Mouse (Mus musculus) lung, postnatal 4 days (tissue): ENCODE results near the gene Ogn.
"Not testable (repeated sequence)": the region's sequence is repeated elsewhere in the genome, so short reads cannot be mapped to it uniquely, and the experiment has no call there.

Experiments used
- DNase-seq, 2 experiments: peaks; one replicate each; pipeline ENCODE4 v3.0.0; 2021

The Ogn gene

DNA sequence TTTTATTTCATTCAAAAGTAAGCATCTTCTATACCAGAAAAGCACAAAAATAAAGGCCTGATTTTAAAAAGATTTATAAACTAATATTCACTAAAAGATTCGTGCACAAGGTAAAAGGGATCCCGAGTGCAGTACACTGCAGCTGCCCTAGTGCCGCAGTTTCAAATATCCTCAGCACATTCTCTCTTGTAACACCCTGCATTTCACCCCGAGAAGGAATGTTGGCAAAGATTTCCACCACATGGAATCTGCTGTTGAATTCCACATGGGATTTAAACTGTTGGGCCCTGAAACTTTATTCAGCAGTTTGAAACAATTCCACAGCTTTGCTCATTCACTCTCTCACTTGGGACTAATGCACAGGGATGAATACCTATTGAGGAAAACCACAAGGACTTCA lies at the start of gene Ogn:
TSS of gene Ogn (plus strand) at position 333 of the 400 bp plus-strand sequence.
- DNase-seq = peak; percentile 21 to 23

DNA sequence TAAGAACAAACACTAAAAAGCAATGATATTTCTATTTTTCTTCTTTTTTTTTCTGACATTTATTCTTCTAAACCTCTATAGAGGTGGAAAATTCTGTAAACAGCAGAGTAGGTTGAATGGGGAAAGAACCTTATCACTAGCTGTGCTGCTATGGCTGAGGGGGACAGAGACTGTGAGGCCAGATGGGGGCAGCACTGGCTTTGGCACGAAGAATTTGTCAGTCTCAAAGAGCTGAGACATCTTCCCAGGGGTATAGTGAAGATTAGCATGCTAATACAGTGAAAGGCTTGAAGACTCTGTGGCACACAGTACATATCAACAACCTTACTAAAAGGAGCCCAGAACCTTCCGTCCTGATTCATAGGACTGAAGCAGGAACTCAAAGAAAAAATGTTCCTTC lies 48.7 kb upstream of the Ogn start:
- DNase-seq = peak; percentile 47 to 53

DNA sequence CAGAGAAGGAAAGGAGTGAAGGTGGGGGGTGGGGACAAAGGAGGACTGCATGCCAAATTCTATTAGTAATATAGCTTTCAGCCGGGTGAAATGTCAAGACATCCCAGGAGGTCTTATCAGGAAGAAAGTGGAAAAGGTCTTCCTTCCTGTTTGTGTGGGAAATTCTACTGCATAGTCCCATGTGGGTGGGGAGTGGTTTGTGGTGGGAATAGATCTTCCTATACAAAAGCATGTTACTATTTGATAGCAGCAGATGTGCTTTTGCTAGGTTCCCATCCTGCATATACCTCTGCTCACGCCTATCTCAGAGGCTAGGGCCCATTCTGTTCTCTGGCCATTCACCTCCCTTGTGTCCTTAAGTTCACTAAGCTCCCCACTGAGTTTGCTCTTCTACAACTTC lies 47.0 kb upstream of the Ogn start:
- DNase-seq = no peak

DNA sequence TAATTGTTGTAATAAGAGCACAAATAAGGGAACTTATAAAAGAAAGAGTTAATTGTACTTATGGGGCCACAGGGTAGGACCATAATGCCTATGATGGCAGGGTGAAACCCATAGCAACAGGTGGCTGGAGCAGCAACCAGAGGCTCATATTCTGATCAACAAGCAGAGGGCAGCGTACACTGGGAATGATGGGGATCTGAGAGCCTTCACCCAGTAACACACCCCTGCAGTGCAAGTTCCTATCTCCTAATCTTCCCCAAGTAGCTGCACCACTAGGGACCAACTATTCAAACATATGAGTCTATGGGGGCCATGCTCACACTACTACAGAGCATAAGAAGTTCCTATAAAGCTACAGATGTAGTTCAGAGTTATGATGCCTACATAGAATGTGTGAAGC lies 43.5 kb upstream of the Ogn start:
- no peak for DNase-seq

DNA sequence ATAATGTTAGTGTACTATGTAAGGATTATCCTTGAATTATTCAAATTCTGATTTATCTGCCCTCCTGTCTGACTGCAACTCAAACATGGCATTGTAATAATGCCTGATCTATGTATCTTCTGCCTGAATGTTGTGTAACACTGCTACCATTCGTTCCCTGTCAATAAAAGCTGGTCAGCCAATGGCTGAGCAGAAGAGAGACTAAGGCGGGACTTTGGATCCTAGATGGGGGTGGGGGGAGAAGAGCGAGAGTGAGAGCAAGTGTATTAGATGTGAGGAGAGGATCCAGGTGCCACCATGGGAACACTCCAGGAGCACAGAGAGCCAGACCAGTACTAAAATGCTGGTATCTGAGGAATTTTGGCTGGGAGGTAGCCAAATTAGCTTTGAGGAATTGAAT lies 37.5 kb upstream of the Ogn start:
- no peak for DNase-seq

DNA sequence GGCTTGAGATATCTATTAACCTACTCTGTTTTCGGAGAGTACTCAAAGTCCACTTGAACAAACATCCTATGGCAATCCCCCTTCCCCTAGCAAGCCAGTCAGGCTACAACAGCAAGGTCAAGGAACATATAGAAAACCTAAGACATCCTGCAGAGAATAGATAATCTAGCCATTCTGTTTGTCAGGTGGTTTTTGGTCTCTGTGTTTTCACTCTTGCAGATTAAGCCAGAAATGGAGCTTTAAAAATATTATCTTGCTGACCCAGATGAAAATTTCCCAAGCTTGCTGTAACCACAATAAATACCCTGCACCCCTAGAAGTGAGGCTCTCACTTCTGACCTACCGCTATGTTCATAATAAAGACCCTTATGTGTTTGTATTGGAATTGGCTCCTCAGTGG lies 36.4 kb upstream of the Ogn start:
- no peak for DNase-seq

DNA sequence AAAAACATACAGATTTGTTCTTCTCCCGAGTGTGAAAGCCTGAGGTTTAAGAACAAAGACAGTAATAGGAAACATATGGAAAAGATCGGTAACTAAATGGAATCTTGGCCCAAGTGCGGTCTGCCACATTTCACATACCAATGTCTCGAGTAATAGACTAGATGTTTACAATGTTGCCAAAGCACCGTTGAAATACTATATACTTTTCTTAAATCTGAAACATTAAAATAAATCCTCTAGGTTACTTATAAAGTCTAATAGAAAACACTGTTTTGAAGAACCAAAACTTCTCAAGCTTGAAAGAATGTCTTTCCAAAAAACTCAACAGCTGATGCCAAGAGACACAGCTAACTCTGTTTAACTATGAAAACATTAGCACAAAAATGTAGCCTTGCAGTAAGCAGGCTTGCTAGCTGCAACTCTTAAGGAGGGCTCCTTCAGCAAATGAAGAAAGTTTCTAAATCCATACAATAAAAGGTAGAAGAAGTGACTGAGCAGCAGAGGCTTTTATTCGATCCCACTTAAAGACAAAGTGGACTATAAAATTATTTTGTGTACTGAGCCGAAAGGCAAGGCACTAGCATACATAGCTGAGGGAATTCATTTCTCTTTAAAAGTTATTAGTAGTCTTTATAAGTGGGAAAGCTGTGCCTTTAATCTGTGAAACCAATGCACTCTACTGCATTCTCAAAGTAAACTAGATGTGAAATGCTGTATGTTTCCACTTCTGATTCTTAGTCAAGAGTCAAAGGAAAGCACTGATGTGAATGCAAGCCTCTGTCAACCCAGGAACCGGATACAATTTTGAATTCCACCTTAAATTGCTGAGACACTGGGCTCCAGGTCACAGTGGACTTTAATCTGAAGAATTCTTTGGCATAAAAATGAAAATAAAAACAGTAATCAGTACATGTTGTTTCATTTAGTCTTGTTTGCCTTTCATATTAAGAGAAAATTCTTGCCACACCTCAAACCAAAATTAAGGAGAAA lies 26.0 kb upstream of the Ogn start, which contains the start of gene Omd:
TSS of gene Omd (plus strand) at position 922 of the 990 bp plus-strand sequence.
- no peak for DNase-seq

DNA sequence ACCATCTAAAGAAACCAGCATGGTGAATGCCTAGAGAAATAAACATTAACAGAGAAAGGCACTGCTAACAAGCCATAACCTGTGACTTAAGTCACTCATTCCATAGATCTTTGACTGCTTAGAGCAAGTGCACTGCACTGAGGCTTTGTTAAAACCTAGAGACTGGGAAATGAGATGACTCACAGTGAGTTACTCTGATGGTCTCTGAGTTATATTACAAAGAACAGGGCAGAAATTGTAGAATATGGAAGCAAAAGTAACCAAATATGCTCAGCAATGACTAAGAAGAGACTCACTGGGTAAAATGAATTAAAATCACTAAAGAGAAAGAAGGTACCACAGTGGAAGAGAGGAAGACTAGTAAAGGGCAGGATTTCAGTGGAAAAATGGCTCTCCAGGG lies 24.0 kb upstream of the Ogn start:
- no peak for DNase-seq

DNA sequence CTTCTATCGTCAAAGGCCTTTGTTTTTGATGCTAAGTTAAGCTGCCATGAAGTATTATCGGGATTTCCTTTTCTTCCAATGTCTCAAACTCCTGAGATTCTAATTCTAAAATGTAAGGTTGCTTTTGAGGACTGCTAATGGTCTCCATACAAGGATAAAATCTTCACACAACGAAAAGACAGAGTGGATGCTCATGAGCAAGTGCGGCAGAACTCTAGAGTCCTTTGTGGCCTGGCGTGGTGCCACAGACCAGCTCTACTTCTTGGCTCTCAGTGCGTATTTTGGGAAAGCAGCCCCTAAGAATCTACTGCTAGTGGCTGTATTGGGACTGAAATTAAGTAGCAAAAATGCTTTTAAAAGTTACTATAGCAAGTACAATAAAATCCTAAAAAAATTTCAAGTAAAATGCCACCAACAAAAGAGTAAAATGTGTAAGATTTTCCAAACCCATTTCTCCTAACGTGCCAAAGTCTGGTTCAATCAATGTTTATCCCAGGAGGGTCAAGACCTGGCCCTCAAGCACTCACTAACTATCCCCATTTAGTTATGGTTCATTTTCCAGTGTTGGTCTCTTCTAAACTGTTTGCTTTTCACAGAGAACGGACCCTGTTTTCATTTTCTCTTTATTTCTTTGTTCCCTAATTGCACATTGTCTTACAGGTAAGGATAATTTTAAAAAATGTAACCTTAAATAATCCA lies 23.4 kb upstream of the Ogn start:
- peak in 1 of 2 experiments; percentile 37 for DNase-seq

DNA sequence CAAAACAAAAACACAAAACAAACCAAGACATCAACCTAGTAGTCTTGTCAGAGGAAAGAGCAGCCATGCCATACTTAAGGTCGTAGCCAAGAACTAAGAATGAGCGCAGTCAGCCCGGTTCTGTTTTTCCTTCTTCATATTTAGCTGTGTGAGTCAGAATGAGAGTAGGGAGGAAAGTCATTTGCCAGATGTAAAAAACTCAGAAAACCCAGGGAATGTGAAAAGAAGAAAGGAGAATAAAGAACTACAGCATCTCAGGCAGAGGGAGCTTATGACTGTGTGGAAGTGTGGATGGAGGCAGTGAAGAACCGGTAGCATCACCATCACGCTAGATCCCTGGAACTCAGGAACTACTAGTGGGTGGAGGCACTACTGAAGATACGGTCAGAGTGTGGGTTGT lies 21.8 kb upstream of the Ogn start:
- no peak for DNase-seq

DNA sequence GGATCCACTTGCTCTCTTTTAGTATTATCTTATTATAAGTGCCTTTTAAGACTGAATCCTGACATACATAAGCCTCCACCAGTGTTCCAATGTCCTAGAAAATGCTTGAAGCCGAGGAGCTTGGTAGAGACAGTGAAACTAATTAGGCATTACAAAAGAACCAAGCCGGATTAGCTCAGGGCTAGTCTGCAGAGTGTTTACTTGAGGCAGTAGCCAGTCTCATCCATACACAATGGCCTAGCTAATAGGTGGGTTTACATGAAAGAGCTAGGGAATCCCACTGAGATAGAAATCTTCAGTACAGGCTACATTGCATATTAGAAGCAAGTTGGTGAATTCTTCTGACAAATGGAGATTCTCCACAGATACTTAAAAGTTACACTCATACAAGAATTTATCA lies 5.3 kb upstream of the Ogn start:
- not testable (repeated sequence) for DNase-seq

DNA sequence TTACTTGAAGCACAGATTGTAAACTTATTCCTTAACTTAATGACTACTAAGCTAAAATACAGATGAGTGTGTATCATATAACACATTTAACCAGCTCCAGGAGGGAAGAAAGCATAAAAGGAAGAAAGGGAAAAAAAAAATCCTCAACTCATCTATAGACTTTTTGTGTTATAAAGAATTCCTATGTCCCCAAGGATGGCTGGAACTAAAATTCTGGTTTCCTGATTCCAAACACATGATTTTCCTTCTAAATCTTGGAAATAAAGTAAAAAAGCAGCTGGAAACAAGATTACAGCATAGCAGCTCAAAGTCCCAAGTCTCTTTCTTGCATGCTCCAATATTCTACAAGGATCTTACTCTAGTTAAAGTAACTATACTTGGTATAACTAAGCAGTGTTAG lies 4.2 kb upstream of the Ogn start:
- no peak for DNase-seq

DNA sequence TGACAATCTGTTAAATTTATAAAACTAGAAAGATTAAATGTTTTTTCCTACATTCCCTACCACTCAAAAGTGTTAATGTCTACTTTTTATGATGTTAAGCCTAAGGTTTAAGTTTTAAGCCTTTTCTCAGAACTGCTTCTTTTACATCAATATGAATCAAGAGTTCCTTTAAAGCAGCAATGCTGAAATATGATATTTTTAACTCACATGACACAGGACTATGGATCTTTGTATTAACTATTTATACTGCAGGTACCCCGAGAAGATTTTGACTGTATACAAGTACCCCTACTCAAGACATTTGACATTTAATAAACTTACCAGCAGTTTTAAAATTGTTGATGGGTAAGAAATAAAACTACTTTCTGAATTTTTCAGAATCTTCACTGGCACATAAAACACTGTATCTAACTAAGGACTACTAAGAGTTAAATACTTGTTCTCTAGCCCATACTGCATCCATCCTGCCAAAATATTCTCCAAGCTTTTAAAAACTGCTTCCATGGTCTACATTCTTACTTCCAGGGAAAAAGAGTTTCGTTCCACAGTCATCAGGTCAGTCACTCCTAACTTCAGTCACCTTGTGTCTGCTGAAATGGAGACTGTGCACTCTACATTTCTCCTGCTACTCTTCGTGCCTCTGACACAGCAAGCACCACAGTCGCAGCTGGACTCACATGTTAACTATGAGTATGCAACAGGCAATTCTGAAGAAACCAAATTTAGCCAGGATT lies 910 bp downstream of the Ogn start:
- DNase-seq = no peak

DNA sequence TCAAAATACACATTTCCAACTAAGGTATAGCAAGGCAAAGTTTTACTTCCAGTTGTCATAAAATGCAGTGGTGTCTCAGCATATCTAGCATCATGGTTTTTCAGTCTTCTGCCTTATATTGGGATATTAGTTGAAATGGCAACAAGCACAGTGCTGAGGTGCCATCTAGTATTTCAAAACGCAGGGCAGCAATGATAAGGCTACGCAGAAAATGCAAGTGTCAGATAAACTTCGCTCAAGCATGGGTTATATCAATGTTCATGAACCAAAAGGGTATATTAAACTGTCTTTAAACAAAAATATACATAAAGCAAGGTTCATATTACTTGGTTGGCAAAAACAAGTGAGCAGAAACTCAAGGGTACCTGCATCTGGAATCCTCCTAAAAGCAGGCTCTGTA lies 9.2 kb downstream of the Ogn start:
- DNase-seq = no peak

DNA sequence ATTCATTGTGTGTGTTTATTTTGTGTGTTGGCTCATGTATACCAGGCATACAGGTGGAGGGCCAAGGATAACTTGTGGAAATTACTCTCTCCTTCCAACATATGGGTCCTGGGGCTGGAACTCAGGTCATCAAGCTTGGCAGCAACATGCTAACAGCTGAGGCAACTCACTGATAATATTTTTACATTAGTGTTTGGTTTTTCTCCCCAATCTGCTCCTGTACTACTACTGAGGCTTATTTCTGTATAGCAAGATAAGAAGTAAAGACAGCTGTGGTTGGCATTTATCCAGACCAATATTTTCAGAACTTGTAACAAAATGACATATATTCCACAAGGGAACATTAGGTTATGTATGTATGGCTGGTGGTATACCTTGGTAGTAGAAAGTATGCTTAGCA lies 10.5 kb downstream of the Ogn start:
- no peak for DNase-seq

DNA sequence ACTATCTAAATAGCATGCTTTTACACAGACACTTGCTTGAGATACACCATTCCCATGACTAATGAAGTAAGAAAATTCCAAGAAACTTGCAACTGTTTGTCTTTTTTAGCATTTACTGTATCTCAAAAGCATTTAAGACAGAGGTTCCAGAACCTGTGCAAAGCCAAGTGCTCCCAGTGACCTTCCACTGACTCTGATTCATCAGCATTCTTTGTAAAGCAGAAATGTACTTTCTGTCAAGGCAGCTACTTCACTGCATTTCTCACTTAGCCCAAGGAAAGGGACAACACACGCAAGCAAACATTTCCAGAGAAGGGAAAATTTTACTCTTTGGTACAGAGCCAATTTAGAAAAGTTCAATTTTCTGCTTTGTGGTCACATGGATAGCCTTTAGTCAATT lies 15.4 kb downstream of the Ogn start:
- DNase-seq = no peak

DNA sequence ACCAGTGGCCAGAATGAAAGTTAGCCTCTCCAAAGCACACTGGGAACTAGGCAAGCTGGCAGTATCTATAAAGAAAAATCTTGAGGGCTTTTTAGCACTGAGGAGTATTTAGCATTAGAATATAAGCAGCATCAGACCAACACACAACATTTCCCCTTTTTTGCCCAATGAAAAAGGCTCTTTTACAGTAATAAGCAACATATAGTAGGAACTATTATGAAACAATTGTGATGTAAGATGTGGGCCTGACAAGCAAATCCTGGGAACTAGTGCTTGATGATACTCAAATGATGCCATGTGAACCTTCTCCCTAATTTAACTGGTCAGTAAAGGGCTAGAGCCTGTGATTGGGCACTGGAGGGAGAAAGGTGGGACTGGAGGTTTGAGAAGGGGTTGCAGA lies 20.3 kb downstream of the Ogn start:
- DNase-seq = no peak

DNA sequence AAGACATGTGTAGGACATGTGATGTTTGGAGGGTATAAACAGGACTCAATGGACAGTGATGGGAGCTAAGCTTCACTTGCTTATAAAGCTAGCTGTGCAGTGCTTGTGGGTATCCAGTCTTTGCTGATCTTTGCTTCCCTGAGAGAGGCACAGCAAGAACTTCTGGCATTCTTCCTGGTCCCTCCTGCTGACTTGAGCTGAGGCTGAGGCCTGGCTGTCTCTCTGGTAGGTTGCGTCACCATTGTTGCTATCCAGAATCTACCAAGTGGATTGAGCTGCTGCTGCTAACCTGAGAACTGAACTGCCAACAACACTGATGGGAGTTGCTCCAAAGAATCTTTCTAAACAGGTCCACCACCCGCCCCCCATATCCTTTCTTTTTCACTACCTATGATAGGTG lies 21.2 kb downstream of the Ogn start:
- no peak for DNase-seq

DNA sequence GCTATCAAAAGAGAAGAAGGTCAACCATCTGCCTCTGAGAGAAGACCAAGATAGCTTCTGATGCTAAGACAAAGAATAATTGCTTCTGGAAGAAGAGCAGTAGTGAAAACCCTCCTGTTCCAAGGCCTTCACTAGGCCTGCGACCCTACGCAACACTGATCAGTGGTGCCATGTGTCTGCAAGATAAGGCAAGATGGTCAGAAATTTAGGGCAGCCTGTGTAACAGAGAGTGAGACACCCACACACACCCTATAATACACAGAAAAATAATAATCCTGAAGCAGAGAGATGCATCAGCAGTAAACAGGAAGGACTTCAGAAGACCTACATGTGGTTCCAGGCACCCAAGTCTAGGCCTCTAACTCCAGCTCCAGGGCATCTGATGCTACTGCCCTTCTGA lies 32.1 kb downstream of the Ogn start:
- no peak for DNase-seq

DNA sequence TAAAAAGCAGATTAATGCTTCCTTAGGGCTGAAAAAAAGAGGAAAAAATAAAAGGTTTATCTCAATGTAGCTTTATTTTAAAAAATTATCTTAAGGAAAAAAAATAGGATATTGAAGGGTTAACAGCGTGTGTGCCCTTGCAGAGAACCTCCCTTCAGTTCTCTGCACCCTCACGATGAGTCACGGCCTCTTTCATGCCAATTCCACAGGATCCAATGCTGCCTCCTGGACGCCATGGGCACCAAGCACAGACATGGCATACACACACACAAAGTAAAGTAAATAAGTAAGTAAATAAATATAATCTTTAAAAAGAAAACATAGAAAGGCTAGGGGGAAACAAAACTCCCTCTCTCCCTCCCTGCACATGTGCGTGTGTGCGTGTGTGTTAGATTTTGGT lies 34.8 kb downstream of the Ogn start:
- DNase-seq = no peak

DNA sequence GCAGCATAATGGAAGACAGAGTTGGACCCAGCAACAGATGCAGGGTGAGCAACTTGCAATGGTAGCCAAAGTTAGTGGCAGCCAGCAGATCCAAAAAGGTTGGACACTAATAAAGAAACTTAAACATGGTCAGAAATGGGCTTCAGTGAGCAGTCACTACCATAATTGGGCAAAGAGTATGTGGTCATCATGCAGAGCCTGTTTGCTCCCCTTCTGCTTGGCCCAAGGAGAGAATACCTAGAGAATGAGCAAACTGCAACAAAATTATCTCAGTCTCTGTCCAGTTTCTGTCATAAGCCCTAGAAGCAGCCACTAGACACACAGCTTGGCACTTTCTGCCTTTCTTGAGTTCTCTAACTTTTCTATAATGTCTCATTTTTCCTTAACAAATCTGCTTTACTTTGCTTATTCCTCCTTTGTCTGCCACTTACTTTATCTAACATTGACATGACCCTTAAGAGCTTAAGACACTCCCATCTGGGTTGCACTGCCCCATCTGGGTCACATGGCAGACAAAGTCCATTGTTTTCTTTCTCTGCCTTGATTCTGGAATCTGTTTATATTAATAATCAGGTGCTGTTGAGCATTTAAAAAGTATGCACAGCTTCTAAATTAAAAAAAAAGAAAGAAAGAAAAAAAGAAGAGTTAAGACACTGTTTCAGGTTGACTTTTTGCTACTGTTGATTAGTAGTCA lies 36.0 kb downstream of the Ogn start:
- no peak for DNase-seq

DNA sequence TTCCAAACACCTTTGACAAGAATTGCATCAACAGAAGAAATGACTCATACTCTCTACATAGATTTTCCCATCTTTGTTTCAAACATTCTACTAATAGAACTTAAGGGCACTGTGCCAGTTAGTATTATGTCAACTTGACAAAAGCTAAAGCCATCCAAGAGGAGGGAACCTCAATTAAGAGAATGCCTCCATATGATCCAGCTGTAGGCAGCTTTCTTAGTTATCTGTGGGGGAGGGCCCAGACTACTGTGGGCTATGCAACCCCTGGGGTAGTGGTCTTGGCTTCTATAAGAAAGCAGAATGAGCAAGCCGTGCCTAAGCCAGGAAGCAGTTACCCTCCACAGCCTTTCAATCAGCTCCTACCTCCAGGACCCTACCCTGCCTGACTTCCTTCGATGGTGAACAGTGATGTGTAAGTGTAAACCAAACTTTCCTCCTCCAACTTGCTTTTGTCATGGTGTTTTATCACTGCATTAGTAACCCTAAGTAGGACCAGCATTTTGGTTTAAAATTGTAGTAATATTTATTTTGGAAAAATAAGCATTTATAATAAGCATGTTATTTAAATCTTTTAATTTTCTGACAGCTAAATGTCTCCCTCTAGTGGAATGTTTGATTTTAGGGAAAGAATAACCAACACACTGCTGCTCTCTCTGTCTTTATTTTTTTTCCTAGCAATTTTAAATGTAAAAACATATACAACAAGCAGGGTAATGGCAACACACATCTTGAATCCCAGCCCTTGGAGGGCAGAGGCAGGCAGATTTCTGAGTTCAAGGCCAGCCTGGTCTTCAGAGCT lies 37.1 kb downstream of the Ogn start:
- DNase-seq = peak in 1 of 2 experiments; percentile 18
